Mouse (Mus musculus) testis, adult 2 months (tissue): ENCODE measurements around the gene Gm9936.

Experiments used
- CTCF ChIP-seq: fragments of 200-500 bp; IDR thresholded peaks from 2 replicates; pipeline ENCODE4 v1.5.1; 2012; ENCODE audit warnings: low read depth, mild to moderate bottlenecking, inconsistent platforms, low read length, moderate library complexity; ENCODE audit not compliant: control insufficient read depth, insufficient read depth, insufficient replicate concordance
- POLR2A ChIP-seq: fragments of 200-500 bp; IDR thresholded peaks from 2 replicates; pipeline ENCODE4 v1.6.1; 2012; ENCODE audit warnings: low read depth, mild to moderate bottlenecking, inconsistent platforms, low read length, moderate library complexity; ENCODE audit not compliant: control insufficient read depth

- TF ChIP-seq CTCF (no peak), POLR2A (no peak)
These were observed 19.0 kb upstream of the Gm9936 start for GRCm38 (mm10) chr5:114877487-114877886.
